Mouse (Mus musculus) spleen, adult 2 months (tissue): ENCODE data around the gene Farp1.

Experiments used
- CTCF ChIP-seq: fragments of 200-500 bp; IDR thresholded peaks from 2 replicates; pipeline ENCODE4 v1.5.1; 2011; ENCODE audit warnings: mild to moderate bottlenecking, inconsistent platforms; ENCODE audit not compliant: insufficient read depth, insufficient read length, insufficient replicate concordance; ENCODE audit errors: extremely low read depth
- POLR2A ChIP-seq: fragments of 200-500 bp; IDR thresholded peaks from 2 replicates; pipeline ENCODE4 v1.6.1; 2011; ENCODE audit warnings: low read depth, low read length, inconsistent platforms

- no peak for TF ChIP-seq POLR2A
- no peak for TF ChIP-seq CTCF
Observed at GRCm38 (mm10) chr14:121053020-121053518, 18.1 kb downstream of the Farp1 start.
